Mouse (Mus musculus) frontal cortex, adult (tissue): ENCODE measurements at regions not wholly inside any gene's neighbourhood (a gene's known extent, or its start where the extent isn't known, plus 50 kb on each side); places are given as distances from the start of the nearest gene placed in this dataset.

Source experiments
- ATAC-seq: cut with Nextera tagmentation; 2 replicates; pipeline ENCODE4 v1.9.2; 2017; ENCODE audit warnings: mild to moderate bottlenecking, moderate library complexity, mixed read lengths; ENCODE audit not compliant: low TSS enrichment

DNA sequence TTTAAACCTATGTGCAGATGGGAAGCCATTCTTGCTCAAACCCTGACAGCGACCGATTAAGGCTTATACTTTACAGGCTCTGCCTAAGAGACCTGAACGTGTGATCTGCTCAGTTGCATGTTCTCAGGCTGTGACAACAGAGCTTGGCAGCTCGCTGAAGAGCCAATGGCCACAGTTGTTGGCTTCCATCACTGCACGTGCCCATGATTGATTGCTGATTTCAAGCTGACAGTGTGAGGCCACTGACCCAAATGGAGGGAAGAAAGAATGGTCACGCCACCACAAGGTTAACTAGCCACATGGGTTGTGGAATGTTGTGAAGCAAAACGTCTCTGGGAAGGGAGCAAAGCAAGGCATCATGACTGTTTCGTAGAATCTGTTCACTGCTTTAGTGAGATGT is 303.8 kb downstream of the Gadd45g start:
- ATAC-seq: no peak

DNA sequence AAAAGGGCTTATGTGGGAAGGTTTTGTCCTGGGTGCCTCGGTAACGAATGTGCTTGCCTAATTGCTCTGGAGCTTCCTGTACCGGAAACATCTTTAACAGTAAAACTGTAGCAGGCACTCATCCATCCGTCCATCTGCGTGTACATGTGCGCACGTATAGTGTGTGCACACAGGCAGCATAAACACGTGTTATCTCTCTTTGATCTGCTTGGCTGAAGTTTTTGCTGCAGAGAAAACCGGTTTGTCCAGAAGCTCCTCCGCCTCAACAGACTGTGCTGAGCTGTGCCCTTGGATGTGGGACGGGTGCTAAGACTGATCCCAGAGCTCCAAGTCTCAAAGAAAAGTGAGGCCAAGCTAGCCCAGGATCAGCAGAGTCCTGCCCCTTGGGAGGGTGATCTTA is 305.3 kb downstream of the Gadd45g start:
- ATAC-seq: no peak

DNA sequence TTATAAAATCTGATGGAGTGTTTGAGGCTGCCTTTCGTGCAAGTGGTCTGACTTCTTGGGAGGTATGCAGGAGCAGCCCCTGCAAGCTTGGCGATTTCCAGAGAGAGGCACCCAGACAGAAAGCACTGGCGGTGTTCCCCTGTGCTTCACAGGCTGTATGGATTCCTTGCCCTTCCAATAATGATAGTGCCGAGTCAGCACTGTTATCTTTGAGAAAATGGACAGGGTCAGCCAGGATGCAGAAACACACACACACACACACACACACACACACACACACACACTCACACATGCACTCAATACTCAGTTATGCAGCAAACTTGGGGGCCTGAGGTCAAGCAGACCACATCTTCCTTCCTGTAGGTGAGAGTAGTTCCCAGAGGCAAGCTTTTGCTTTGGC is 305.7 kb downstream of the Gadd45g start:
- ATAC-seq: no peak

- no peak for ATAC-seq
Observed at GRCm38 (mm10) chr13:52153030-52153429, 306.6 kb downstream of the Gadd45g start.

DNA sequence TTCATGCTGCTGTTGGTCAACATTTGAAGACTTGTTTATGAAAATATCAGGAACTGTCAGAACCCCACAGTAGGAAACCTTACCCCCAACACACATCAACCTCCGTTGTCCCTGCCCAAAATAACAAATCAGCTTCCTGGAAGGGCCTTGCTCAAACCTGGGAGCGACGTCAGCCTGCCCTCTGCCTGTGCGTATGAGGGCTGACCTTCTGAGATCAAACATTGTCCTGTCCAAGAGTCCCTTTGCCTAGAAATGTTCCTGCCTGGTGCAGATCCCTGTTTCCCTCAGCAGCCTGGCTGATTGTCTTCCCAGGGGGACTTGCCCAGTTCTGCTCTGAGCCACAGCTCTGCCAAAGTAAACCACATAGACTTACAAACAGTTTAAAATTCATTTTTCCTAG is 307.1 kb downstream of the Gadd45g start:
- no peak for ATAC-seq

DNA sequence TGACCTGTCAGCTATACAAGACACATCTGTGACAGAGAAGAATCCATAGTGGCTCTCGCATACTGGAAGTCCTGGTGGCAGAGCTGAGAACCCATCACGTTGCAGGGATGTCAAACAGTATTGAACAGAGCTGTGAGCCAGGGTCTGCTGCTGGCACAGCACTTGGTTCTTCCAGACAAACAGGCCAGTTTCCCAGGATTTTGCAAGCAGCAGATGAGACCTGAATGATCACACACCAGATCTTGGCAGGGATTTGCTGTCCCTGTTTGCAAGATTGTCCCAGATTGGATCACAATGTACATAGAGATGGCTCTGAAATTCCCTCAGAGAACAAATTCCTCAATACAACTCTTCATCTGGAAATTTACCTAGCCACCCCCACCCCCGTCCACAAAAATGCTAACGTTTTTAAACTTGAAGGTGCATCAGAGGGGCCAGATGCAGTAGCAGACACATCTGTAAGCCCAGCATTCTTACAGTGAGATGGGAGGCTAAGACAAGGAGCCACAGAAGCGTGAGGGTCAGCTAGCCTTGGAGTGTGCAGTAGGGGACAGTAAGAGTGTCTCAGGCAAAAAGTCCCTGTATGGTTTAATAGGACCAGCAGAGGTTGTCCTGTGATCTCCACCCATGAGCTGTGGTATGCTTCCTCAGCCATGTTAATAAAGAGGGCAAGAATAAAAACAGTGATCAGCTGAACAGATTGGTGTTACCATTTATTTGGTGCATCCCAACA is 307.8 kb downstream of the Gadd45g start:
- ATAC-seq: peak; percentile 58

- peak; percentile 93 for ATAC-seq
Observed at GRCm38 (mm10) chr13:52154844-52155587, 308.5 kb downstream of the Gadd45g start.

DNA sequence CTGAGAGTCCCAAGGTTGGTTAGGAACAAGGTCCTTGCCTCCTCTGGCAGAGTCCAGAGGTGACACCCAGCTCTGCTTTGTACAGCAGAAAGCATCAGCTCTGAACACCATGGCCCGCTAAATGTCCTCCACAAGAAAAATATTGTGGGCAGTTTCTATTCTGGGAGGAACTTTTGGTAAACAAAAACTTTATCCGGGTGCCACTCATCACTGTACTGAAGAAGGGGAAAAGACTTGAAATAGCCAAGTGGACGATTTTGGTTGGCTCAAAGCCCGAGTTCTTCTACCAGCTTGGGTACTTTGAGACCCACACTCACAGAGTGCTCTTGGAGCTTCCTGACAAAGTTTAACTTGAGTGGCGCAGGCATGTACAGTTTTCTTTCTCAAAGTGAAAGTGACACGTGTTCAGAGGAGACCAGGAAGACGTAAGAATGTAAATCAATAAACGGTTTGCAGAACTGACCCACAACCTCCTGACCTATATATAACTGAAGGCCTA is 309.2 kb downstream of the Gadd45g start:
- no peak for ATAC-seq

- no peak for ATAC-seq
Observed at GRCm38 (mm10) chr13:52162676-52163075, 316.2 kb downstream of the Gadd45g start.

- ATAC-seq: no peak
Observed at GRCm38 (mm10) chr13:52165531-52165930, 319.1 kb downstream of the Gadd45g start.

DNA sequence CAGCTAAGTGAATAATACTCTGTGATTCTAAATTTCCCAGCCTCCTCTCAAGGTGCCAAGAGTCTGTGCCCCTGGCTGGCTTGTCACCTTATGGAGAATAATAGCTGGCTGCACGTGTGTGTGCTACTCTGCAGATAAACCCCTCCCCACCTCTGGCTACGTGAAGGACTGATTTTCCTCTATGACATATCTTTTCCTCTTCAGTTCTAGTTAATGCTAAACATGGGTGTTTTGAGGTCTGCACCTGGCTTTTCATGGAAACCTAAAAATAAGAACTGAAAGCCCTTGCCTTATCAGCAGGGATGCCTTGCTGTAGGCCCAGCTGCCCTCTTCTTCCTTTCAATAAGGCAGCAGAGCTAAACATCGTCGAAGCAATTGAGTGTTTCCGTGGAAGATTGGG is 321.5 kb downstream of the Gadd45g start:
- ATAC-seq: no peak

GRCm38 (mm10) chr13:52172706-52173346 is 326.3 kb downstream of the Gadd45g start:
- no peak for ATAC-seq

- no peak for ATAC-seq
Observed at GRCm38 (mm10) chr13:52175665-52176064, 329.2 kb downstream of the Gadd45g start.

DNA sequence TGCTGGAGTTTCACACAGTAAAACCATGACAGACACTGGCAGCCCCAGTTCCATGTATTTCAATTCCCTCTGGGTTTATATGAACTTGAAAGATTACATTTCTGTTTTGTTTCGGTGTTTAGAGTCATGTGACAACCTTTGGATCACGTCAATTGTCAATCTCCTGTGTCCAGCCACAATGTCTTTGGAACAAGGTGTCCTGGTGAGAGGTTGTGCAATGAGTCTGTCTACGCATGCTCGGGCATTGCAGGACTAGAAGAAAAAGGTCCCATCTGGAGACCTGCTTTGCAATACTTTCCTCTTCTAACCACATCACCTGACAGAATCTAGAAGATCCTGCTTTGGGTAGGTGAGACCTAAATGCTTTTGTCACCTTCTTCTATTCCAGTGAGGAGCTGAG is 333.5 kb downstream of the Gadd45g start:
- ATAC-seq: no peak

- ATAC-seq: no peak
Observed at GRCm38 (mm10) chr13:52183635-52184034, 337.2 kb downstream of the Gadd45g start.

GRCm38 (mm10) chr13:52185574-52185973 is 339.1 kb downstream of the Gadd45g start:
- no peak for ATAC-seq

DNA sequence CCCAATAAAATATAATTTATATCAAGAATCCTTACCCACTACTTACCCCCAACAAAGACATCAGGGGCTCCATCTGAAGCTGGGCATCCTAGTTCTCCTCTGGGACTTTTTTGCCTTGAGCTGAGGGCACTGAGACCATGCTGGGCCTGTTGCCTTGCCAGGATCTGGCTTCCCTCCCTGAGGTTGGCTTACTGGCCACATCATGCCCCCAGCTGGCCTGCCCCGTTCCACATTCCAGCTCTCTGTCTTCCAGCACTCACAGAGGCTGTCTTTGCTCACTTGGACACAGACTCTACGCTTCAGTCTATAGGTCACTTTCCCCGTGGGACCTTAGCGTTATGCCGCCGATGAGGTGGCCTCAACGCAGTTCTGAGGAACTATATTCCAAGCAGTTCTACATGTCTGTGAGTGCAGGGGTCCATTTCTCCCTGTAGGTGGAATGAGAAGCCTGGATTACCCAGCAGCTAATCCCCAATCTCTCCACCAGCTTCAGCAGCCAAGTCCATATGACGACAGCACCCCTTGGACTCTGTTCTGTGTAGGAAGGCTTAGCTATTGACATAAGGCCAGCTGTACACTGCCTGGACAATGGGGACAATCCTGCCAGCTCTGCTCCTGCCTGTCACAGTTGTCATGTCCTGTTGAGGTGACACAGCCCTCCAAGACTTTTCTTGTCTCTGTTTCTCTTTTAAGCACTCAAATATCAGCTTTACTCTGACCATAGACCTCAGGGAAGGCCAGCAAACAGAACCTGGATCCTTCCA is 341.5 kb downstream of the Gadd45g start:
- no peak for ATAC-seq

GRCm38 (mm10) chr13:52188605-52189003 is 342.1 kb downstream of the Gadd45g start:
- no peak for ATAC-seq

DNA sequence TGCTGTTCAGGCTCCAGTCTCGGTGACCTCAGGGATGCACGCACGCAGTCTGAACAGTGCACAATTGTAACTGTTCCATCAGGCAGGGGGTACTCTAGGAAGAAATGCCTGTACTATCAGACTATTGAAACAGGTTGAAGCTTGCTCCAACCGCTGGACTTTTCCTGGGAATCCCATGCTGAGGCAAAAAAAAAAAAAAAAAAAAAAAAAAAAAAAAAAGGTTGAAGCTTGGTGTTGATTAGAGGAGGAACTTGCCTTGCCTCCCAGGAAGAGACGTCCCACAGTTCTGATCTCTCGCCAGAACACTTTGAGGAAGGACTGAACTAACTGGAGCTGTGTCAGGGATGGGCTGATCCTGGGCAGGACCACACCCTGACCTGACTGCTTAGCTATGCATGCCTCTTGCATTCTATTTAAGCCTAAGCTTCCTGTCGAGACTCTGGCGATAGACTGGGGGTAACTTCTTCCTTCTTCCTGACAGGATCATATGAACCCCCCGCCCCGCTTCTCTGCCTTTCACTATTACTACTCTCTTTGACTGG is 341.6 kb downstream of the Diras2 start:
- no peak for ATAC-seq

DNA sequence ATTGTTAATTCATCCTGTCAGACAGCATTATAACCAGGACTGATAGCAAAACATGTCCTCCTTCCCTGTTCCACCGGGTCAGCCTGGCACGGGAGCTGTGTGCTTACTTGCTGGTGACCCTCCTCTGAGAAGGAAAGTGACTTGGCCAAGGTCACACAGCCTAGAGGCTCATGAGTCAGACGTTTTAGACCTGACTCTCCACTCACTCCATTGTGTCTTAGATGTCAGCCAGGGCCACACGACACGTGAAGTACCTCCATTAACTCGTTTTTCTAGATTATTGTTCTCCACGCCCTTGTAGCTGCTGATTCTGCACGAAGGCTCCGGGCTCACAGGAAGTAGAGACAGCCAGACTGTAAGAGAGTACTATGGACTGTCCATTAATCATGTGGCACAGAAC is 340.8 kb downstream of the Diras2 start:
- ATAC-seq: no peak

GRCm38 (mm10) chr13:52190848-52191590 is 340.1 kb downstream of the Diras2 start:
- no peak for ATAC-seq
